Mouse (Mus musculus): ENCODE data around the gene Trim46. TPM values are rescaled to one million over a fixed set of nuclear protein-coding genes. Genes with fewer than 3 reads are reported as not detected.

Trim46 gene
- total RNA-seq, 2 experiments from 2014 or later = 1.3 to 1.6 TPM

DNA sequence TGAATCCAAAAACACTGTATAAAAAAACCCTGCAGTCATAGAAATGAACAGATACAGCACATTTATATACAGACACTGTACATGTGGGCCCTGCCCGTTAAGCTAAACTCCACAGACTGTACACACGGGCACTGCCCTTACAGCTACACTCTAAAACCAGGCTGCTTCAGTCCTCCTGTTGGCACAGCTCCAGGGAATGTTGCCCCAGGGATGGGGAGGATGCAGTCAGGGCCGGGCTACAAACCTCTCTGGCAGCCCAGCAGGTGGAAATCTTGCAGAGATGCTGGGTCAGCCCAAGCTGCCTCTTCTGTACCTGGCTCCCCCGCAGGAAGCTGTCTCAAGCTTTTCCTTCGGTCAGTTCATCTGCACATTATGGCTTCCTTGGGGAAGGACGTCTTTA lies 25.7 kb upstream of the Trim46 start:
- no peak for DNase-seq

DNA sequence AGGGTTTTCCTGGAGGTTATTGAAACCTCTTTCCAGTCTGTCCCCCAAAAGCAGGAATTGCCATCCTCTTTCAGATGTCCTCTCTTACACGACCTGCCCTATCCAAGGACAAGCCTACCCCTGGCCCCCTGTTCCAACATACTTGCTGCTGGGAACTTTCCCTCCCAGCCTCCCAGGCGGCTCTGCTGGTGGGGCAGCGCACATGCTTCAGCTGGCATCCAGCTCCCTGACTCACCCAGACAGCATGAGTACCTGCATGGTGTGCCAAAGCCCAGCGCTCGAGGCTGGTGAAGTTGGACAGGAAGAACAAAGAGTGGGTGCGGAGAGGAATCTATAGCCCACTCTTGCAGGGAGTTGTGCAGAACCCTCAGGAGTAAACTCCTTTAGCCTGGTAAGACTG lies 24.8 kb upstream of the Trim46 start:
- DNase-seq = peak; percentile 76 to 81

DNA sequence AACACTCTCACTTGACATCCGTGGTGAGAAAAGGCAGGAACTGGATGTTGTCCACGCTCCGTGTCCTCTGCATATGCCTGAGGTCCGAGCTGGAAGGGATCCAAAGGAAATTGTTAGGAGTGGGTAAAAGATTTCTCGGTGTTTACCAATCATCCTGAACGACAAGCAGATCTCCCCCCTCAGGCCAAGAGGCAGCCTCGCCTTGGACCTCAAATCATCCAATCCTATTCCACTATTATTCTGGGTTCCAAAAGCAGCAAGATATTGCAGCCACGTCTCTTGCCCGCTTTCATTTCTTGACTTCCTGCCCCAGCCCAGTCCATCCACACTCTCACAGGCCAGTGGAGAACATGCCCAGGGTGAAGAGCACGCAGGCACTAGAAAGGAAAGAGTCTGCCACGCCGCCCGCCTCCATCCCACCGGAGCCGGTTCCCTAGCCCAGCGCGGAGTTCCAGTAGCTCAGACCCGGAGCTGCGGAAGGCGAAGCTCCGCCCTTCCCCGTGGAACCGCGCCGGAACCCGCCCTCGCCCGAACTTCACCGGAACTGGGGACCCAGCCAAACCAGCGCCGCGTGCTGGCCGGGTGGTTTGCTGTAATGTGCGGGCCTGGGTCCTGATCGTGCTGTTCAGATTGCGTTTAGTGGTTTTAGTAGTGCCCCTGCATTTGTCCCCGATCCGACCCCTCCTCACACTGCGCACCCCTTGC lies 24.1 kb upstream of the Trim46 start, which contains the start of gene Slc50a1:
Gene Slc50a1 (minus strand): TSS at position 520 of the 705 bp plus-strand sequence.
- DNase-seq = peak; percentile 94 to 95

DNA sequence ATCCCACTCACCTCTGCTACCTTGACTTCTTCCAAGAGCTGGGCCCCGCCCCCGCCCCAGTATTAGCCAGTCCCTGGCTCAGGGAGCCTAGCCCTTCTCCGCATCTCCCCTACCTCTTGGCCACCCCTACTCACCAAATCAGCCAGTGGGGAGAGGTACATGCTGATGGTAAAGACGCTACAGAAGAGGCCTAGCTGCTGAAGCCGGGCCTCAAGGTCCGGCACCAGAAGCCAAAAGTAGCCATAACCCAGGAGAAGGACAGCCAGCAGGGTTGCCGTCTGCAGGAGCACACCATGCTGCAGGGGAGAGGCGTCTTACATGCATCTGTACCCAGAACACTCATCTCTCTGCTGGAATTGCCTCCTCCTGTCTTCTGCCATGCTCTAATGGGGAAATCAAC lies 22.8 kb upstream of the Trim46 start:
- DNase-seq = no peak

DNA sequence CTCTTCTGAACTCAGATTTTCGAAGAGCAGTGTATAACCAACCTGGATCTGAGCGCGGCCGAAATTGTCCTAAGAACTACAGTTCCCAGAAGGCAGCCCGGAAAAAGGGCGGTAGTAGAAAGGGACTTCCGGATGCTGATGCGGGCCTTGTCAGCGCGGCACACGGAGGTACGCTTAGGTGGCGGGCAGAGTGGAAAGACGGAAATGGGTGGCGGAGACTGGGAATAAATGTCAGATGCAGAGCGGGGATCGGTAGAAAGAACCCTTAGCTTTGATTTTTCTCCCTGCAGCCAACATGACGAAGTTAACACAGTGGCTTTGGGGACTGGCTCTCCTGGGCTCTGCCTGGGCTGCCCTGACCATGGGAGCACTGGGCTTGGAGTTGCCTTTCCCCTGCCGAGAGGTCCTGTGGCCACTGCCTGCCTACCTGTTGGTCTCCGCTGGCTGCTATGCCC lies 20.4 kb upstream of the Trim46 start:
- DNase-seq = peak; percentile 81 to 84

DNA sequence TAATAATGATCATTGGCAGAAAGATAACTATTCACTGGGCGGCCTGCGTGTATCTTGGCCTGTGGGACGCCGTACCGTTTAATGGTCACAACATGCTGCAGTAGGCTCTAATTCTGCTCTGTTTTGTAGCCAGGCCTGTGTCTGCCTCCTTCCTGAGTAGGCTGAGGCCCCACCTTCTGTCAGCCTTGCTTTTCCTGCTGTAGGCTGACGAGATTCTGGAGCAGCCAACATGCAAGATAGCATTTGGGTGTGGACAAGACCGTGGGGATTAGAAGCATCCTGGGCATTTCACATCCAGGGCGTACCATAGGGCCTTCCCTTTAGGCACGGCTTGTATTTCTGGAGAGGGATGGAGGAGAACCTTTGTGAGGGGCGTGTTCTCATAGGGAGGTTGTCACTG lies 16.3 kb upstream of the Trim46 start:
- peak in 1 of 2 experiments; percentile 23 for DNase-seq

DNA sequence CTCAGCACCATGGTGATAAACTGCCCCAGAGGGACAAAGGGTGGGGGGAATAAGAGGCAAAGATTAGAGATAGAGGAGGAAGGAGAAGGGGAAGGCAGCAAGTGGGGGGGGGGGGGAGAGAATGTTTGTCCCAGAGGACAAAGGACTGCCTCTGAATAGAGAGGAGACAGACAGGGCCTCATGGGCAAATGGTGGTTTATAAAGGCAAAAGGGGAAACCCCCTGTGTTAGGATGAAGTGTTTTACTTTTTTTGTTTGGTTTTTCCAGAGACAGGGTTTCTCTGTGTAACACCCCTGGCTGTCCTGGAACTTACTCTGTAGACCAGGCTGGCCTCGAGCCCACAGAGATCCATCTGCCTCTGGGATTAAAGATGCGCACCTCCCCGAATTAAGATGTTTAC lies 14.1 kb upstream of the Trim46 start:
- DNase-seq = no peak

DNA sequence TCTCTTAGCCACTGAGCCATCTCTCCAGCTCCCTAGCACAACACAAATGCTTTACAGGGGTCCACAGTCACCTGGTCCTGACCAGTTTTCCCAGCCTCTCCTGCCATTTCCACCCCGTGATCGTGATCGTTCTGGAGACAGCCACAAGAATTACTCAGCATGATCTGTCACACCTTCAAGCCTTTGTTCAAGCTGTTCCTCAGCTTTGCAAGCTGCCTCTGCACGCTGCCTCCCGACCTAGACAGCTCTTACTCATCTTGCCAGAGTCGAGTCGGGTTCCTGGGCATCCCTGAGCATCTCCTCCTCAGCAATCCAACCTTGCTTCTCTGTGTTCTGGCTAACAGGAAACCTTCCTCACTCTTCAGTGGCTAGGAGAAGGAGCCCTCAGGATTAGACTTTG lies 13.0 kb upstream of the Trim46 start, which contains the start of gene Dpm3:
Gene Dpm3 (plus strand): TSS at position 283 of the 400 bp plus-strand sequence.
- DNase-seq = no peak

DNA sequence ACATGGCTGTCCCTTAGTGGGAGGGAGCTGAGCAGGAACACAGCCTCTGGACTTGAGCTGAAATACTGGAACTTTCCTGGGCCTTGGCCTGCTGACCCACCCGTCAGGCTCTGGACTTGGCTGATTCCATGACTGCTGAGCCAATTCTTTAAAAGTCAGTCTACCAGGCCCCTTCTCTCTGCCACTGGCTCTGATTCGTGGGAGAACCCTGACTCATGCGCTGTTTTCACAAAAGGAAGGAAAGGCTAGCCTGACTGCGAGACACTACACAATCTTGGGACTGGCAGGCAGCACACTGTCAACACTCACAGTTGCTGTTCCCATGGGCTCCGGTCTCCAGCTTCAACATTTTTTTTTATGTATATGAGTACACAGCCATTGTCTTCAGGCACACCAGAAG lies 10.1 kb upstream of the Trim46 start:
- no peak for DNase-seq

DNA sequence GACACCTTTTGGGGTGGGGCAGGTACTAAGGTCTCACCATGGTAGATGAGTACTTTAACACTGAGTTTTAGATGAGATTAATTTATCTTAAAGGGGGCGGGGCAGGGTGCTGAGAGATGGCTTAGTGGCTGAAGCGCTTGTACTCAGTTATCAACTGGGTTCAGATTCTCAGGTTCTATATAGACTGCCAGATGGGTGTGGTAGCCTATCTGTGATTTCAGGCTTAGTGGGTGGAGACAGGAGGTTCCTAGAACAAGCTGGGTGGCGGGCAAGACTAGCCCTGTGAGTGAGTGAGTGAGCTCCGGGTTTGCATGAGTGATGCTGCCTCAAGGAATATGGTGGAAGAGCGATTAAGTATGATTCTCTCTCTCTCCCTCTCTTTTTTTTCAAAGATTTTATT lies 8.9 kb upstream of the Trim46 start:
- DNase-seq = no peak

DNA sequence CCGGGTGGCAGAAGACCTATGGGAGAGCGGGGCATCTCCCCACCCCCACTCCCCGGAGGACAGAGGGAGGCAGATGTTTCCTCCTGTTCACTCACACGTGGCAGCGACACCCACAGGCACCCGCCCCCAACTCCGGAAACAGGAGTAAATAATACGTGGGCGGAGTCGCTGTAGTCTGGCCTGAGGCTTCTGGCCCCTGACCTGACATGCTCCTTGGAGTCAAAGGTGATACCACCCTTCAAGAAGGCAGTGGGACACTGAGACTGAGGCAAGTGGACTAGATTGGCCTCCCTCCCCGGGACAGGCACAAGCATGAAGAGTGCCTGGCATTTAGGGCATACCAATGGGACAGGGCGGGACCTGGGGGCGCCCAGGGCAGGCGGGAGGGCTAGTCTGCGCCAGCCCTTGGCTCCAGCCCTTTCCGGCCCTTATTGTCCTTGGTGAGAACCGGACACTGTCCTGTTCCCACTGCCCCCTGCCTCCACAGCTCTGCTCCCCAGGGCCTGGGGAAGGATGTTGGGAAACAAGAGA lies 5.3 kb upstream of the Trim46 start:
- peak; percentile 52 to 77 for DNase-seq

DNA sequence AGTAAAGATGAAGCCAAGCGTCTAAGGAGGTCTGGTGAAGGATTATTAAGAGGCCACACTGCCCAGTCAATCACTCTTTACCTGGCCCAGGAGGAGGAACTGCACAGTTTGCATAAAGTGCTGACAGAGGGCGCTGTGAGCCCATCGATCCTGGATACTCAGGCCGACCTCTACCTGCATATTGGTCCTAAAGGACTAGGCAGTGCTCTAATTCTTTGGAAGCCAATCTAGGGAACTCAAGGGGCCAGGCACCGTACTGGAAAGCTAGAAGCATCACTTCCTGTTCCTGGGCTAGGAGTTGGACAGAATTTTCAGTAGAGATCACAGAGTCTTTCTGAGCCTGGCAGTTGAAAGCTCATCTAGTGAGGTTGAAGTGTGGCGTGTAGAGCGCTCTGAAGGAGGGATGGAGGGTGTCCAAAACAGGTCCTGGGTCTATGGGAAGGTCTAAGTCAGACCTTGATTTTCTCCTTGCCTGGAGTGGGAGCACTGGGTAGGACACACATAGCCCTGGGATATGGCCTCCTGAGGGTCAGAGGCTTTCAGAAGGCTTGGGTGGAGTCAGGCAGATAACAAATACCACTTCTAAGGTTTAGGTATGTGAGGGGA lies 4.4 kb upstream of the Trim46 start:
- peak; percentile 69 to 77 for DNase-seq

DNA sequence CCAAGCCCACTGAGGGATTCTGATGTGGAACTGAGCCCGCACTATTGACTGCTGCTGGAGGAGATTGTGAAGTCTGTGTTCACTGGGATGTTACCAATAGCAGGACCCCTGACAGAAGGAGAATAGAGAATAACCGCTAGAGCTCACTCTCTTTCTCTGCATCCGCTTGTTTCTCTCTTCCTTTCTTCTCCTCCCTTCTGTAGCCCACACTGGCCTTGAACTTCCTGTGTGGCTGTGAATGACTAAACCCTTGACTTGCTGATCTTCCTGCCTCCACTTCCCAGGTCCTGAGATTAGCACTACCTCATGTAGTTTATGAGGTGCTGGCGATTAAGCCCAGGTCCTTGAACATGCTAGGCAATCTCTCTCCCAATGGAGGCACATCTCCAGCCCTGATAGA lies 1.4 kb upstream of the Trim46 start:
- DNase-seq = no peak

DNA sequence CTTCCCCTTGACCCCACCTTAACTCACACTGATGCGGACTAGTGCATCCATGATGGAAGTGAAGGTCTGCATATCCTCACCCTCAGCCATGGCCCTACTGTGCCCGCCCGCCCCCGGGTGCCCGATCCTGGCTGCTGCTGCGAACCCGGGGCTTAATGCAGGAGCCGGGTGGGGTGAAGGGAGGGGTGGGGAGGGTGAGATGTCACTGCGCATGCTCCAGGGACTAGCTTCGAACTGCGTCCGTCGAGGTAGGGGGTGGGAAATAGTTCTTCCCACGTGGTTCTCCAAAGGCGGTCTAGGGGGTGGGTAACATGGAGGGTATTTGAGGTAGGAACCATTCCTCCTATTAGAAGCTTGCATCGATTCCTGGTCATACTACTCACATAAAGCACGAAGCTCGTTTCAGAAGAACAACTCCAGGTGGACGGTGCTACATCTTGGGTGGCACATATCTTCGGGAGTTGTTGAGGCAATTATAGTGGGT lies 379 bp downstream of the Trim46 start, which contains the start of gene Krtcap2:
Gene Krtcap2 (plus strand): TSS at position 279 of the 484 bp plus-strand sequence.
- no peak for DNase-seq

DNA sequence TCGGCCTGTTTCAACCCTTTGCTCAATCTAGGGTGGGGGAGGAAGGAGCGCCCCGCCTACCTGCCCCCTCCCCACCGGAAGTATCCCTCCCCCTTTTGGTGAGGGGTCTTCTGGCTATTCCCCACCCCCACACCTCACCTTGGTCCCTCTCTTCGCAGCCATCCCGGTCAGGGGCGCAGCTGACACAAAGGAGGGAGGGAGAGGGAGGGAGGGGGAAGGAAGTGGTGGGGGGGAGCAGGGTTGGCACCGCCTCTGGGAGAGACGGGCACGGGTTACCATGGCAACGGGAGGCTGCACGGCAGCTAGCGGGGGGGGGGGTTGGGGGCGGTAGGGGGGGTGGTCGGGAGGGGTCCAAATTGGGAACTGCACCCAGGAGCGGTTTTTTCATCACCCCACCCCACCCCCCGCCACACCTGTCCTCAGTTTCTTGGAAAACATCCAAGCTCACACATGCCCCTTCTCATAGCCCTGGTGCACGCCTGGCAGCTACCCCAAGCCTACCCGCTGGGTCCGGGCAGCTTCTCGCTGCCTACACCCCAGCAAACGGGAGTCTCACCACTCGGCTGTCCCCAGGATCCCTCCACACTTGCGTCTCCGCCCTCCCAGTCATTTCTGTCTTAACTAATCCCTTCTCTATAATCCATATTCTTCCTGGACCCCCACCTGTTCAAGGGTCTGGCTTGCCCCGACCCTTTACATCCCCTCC lies 974 bp downstream of the Trim46 start:
- no peak for DNase-seq

DNA sequence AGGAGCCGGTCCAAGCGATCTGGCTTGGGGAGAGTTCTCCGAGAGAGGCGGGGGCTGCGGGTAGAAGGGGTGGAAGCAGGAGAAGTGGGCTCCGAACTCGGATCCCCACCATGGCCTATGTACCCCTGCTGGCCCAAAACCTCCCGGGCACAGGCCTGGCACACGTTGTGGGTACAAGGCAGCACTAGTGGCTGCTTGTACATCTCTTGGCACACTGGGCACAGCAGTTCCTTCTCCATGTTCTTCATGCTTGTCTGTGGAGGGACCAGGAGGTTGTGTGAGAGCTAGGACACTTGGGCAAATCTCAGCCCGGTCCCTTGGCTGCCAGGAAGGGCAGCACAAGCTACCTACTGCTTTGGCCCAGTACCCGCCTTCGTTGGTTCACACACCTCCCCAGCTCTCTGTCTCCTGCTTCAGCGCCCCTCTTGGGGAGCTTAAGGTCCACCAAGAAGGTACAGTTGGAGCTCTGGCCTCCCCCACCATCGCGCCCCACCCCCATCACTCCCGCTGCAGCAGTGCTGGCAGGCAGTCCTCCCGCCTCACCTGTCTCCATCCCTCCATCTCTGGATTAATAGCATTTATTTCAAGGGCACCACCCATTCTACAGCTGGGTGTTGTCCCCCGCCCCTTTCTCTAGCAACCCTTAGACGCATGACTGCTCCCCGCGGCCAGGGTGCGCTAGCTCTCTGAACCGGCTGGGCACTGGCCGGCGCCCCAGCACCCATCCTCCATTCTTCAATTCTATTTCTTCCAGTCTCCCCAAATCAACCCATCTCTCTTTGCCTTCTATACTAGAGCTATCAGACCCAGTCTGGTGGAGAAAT lies 1.7 kb downstream of the Trim46 start:
- DNase-seq = peak in 1 of 2 experiments; percentile 28

DNA sequence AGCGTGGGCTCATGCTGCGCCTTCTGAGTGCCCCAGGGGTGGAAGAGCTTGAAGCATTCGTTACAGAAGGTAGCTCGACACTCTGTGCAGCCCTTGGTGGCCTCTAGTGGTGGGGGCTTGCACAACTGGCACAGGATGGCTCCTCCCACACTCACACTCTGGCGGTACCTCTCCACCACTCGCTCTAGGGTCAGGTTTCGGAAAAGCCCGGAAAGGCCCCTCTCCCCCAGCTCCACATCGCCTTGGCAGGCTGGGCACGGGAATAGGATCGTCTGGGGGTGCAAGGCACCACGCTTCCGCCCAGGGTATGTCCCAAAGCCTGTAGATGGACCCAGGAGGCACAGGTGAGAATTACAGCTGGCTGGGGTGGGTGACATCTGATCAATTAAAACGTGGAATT lies 2.5 kb downstream of the Trim46 start:
- no peak for DNase-seq

DNA sequence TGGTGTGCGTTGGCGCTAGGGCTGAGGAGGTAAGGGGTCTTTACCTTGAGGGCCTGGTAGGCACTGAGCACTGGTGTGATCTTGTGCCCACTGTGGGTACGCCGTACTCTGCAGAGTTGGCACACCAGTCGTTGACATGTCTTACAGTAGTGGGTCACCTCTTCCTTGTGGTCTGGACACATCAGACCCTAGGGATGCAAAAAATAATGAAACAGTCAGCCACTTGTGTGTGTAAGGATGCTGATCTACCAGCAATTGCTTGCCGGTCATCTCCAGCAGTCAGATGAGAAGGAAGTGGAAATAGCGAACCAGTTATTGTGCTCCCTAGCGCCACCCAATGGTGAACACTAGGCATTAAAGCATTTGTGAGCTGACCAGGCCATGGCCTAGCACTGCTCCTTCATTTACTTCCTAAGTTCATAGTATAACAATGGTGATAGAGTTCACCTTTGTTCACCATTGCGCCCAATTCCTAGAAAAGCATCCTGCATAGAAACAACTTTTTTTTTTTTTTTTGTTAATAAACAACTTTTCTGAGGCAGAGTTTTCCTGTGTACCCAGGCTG lies 3.7 kb downstream of the Trim46 start:
- DNase-seq = peak; percentile 48 to 60

DNA sequence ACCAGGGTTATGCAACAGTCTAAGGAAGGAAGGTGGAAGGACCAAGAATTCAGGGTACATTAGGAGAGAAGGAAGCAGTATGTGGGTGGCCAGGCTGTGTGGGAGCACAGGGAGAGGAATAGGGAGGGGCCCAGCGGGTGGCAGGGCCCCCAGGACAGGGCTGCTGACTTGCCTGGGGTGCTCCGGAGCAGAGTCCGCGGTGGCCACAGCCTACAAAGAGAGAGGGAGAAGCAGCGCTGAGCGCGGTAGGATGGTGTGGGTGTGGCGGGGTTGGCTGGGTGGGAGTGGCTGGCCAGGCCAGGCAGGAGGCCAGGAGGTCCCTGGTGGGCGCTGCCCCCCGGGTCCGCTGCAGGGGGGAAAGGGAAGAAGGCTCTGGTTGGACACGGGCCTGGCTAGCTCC lies 7.6 kb downstream of the Trim46 start:
- no peak for DNase-seq

DNA sequence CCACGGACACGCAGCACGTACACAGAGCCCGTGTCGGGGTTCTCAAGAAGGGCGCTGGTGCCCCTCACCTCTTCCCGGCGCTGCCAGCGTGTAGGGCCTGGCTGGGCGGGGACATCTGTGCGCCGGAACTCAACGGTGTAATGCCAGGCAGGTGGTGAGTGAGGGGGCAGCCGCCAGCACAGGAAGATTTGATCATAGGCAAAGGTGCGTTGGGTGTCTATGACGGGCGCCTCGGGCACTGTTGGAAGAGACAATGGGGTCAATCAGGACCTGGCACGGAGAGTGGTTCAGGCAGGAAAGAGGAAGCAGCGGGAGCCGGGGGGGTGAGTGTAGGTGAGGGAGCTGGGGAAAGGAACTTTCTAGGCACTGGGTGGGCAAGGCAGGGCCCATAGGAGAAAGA lies 8.4 kb downstream of the Trim46 start:
- DNase-seq = no peak

DNA sequence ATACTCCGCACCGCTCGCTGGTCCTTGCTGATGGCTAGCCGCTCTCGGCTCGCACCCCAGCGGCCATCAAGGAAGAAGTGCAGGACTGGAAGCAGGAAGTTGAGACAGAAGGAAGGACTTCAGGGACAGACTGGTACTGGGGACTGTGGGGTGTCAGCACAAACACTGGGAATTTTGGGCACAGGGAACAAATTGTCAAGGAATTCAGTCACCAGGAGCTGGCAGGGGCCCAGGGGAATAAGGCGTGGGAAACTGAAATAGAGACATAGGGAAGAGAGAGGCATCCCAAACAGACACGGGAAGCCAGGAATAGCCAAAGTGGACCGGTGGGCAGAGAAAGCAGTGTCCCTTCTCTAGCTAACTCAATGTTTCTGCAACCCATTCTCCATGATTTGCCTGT lies 9.6 kb downstream of the Trim46 start:
- no peak for DNase-seq

All from adrenal gland, postnatal 36 days (tissue).